Mouse (Mus musculus): ENCODE results near the gene Ttc21a. TPM values are rescaled to one million over a fixed set of nuclear protein-coding genes. Genes with fewer than 3 reads are reported as not detected.

Gene Ttc21a
- polyA plus RNA-seq, 1 experiment from 2014 or later: 0.20 TPM

GRCm38 (mm10) chr9:119982241-119982811, 44.9 kb downstream of the Ttc21a start:
- no peak overlapping the region; the same call in 1 of the 2 replicates for H3K27ac ChIP-seq (ENCODE audit: low read depth, low read length)
- DNase-seq (ENCODE audit: low spot score, missing footprints): peak; percentile 92
- no peaks in the 10 kb centered on the region for H3K9me3 ChIP-seq (ENCODE audit: control insufficient read depth, low read length)
- peaks cover 33% of the 10 kb centered on the region for H3K4me1 ChIP-seq (ENCODE audit: control insufficient read depth, insufficient read depth, low read length)
- peak overlapping the region; percentile 82 for H3K4me2 ChIP-seq
- peak; percentile 36 for ATAC-seq (ENCODE audit: low FRiP score)
- 2% methylated on average over 11 of the region's 11 CpGs for WGBS
- H3K36me3 ChIP-seq (ENCODE audit: control insufficient read depth, insufficient read depth, low read length): no peaks in the 10 kb centered on the region
- H3K9ac ChIP-seq (ENCODE audit: low read length): no peak overlapping the region
- H3K4me3 ChIP-seq (ENCODE audit: low read depth, low read length): peak overlapping the region; percentile 53
- peaks cover 10% of the 10 kb centered on the region; the same call in 1 of the 2 replicates for H3K27me3 ChIP-seq (ENCODE audit: control insufficient read depth, insufficient read depth, low read length)

GRCm38 (mm10) chr9:119982956-119983551, 45.6 kb downstream of the Ttc21a start:
- ATAC-seq (ENCODE audit: low FRiP score) (peak; percentile 15; the same call in 1 of the 2 replicates), DNase-seq (ENCODE audit: low spot score, missing footprints) (peak; percentile 91)
- Histone ChIP-seq H3K4me2 (peak overlapping the region; percentile 82), H3K36me3 (ENCODE audit: control insufficient read depth, insufficient read depth, low read length) (no peaks in the 10 kb centered on the region), H3K9ac (ENCODE audit: low read length) (peak overlapping the region; percentile 57), H3K4me3 (ENCODE audit: low read depth, low read length) (peak overlapping the region; percentile 53), H3K27ac (ENCODE audit: low read depth, low read length) (no peak overlapping the region), H3K9me3 (ENCODE audit: control insufficient read depth, low read length) (no peaks in the 10 kb centered on the region), H3K27me3 (ENCODE audit: control insufficient read depth, insufficient read depth, low read length) (peaks cover 10% of the 10 kb centered on the region; the same call in 1 of the 2 replicates), H3K4me1 (ENCODE audit: control insufficient read depth, insufficient read depth, low read length) (peaks cover 33% of the 10 kb centered on the region)
- WGBS: under 1% methylated on average over 46 of the region's 48 CpGs

- H3K27me3 ChIP-seq (ENCODE audit: control insufficient read depth, insufficient read depth, low read length): peaks cover 10% of the 10 kb centered on the region; the same call in 1 of the 2 replicates
- H3K9me3 ChIP-seq (ENCODE audit: control insufficient read depth, low read length): no peaks in the 10 kb centered on the region
- DNase-seq (ENCODE audit: low spot score, missing footprints) (peak; percentile 96), ATAC-seq (ENCODE audit: low FRiP score) (peak; percentile 79)
- peak overlapping the region; percentile 53 for H3K4me3 ChIP-seq (ENCODE audit: low read depth, low read length)
- peak overlapping the region; percentile 82 for H3K4me2 ChIP-seq
- peak overlapping the region; percentile 57 for H3K9ac ChIP-seq (ENCODE audit: low read length)
- peaks cover 33% of the 10 kb centered on the region for H3K4me1 ChIP-seq (ENCODE audit: control insufficient read depth, insufficient read depth, low read length)
- no peak overlapping the region for H3K27ac ChIP-seq (ENCODE audit: low read depth, low read length)
- H3K36me3 ChIP-seq (ENCODE audit: control insufficient read depth, insufficient read depth, low read length): no peaks in the 10 kb centered on the region
- WGBS: under 1% methylated on average over 72 of the region's 79 CpGs
Measured at GRCm38 (mm10) chr9:119983585-119984535, 46.5 kb downstream of the Ttc21a start.

- Histone ChIP-seq H3K9me3 (ENCODE audit: control insufficient read depth, low read length) (no peaks in the 10 kb centered on the region), H3K36me3 (ENCODE audit: control insufficient read depth, insufficient read depth, low read length) (no peaks in the 10 kb centered on the region), H3K27ac (ENCODE audit: low read depth, low read length) (no peak within 1 kb of the TSS), H3K9ac (ENCODE audit: low read length) (peak within 1 kb of the TSS; percentile 57), H3K27me3 (ENCODE audit: control insufficient read depth, insufficient read depth, low read length) (peaks cover 10% of the 10 kb centered on the region; the same call in 1 of the 2 replicates), H3K4me1 (ENCODE audit: control insufficient read depth, insufficient read depth, low read length) (peaks cover 33% of the 10 kb centered on the region), H3K4me2 (peak within 1 kb of the TSS; percentile 82), H3K4me3 (ENCODE audit: low read depth, low read length) (peak within 1 kb of the TSS; percentile 53)
- DNase-seq (ENCODE audit: low spot score, missing footprints): peak; percentile 91
- 5% methylated on average over 14 of the region's 14 CpGs for WGBS
- ATAC-seq (ENCODE audit: low FRiP score): no peak
Measured at GRCm38 (mm10) chr9:119984536-119985011, 47.2 kb downstream of the Ttc21a start, which contains the start of gene Csrnp1. TSS of gene Csrnp1 (minus strand) at chr9:119984658.

GRCm38 (mm10) chr9:119985881-119986574, 48.6 kb downstream of the Ttc21a start:
- Histone ChIP-seq H3K27ac (ENCODE audit: low read depth, low read length) (no peak overlapping the region), H3K4me2 (no peak overlapping the region), H3K4me3 (ENCODE audit: low read depth, low read length) (no peak overlapping the region), H3K4me1 (ENCODE audit: control insufficient read depth, insufficient read depth, low read length) (peaks cover 26% of the 10 kb centered on the region), H3K27me3 (ENCODE audit: control insufficient read depth, insufficient read depth, low read length) (peaks cover 10% of the 10 kb centered on the region; the same call in 1 of the 2 replicates), H3K36me3 (ENCODE audit: control insufficient read depth, insufficient read depth, low read length) (no peaks in the 10 kb centered on the region), H3K9me3 (ENCODE audit: control insufficient read depth, low read length) (no peaks in the 10 kb centered on the region), H3K9ac (ENCODE audit: low read length) (no peak overlapping the region)
- DNase-seq (ENCODE audit: low spot score, missing footprints) (no peak), ATAC-seq (ENCODE audit: low FRiP score) (no peak)
- WGBS: 78% methylated on average over 10 of the region's 10 CpGs

GRCm38 (mm10) chr9:119988304-119988703, 50.9 kb downstream of the Ttc21a start:
- ATAC-seq (ENCODE audit: low FRiP score) (no peak), DNase-seq (ENCODE audit: low spot score, missing footprints) (no peak)
- WGBS: 42% methylated on average over 7 of the region's 7 CpGs
- Histone ChIP-seq H3K36me3 (ENCODE audit: control insufficient read depth, insufficient read depth, low read length) (no peaks in the 10 kb centered on the region), H3K27me3 (ENCODE audit: control insufficient read depth, insufficient read depth, low read length) (peaks cover under 1% of the 10 kb centered on the region; the same call in 1 of the 2 replicates), H3K9ac (ENCODE audit: low read length) (no peak overlapping the region), H3K27ac (ENCODE audit: low read depth, low read length) (no peak overlapping the region), H3K4me3 (ENCODE audit: low read depth, low read length) (no peak overlapping the region), H3K9me3 (ENCODE audit: control insufficient read depth, low read length) (no peaks in the 10 kb centered on the region), H3K4me2 (no peak overlapping the region), H3K4me1 (ENCODE audit: control insufficient read depth, insufficient read depth, low read length) (peaks cover 3% of the 10 kb centered on the region)

- DNase-seq (ENCODE audit: low spot score, missing footprints) (no peak), ATAC-seq (ENCODE audit: low FRiP score) (no peak)
- H3K27me3 ChIP-seq (ENCODE audit: control insufficient read depth, insufficient read depth, low read length): no peaks in the 10 kb centered on the region
- no peaks in the 10 kb centered on the region for H3K4me1 ChIP-seq (ENCODE audit: control insufficient read depth, insufficient read depth, low read length)
- no peaks in the 10 kb centered on the region for H3K9me3 ChIP-seq (ENCODE audit: control insufficient read depth, low read length)
- no peaks in the 10 kb centered on the region for H3K36me3 ChIP-seq (ENCODE audit: control insufficient read depth, insufficient read depth, low read length)
- H3K4me2 ChIP-seq: no peak overlapping the region
- H3K27ac ChIP-seq (ENCODE audit: low read depth, low read length): no peak overlapping the region
- 9% methylated on average over 5 of the region's 5 CpGs for WGBS
- H3K4me3 ChIP-seq (ENCODE audit: low read depth, low read length): no peak overlapping the region
- no peak overlapping the region for H3K9ac ChIP-seq (ENCODE audit: low read length)
Measured at GRCm38 (mm10) chr9:119991310-119991709, 53.9 kb downstream of the Ttc21a start.

GRCm38 (mm10) chr9:119993092-119993844, 55.9 kb downstream of the Ttc21a start:
- Histone ChIP-seq H3K9me3 (ENCODE audit: control insufficient read depth, low read length) (no peaks in the 10 kb centered on the region), H3K9ac (ENCODE audit: low read length) (no peak overlapping the region), H3K27me3 (ENCODE audit: control insufficient read depth, insufficient read depth, low read length) (no peaks in the 10 kb centered on the region), H3K4me3 (ENCODE audit: low read depth, low read length) (no peak overlapping the region), H3K4me2 (no peak overlapping the region), H3K36me3 (ENCODE audit: control insufficient read depth, insufficient read depth, low read length) (no peaks in the 10 kb centered on the region), H3K27ac (ENCODE audit: low read depth, low read length) (no peak overlapping the region), H3K4me1 (ENCODE audit: control insufficient read depth, insufficient read depth, low read length) (no peaks in the 10 kb centered on the region)
- ATAC-seq (ENCODE audit: low FRiP score) (no peak), DNase-seq (ENCODE audit: low spot score, missing footprints) (no peak)
- WGBS: 81% methylated on average over 10 of the region's 10 CpGs
